Mouse (Mus musculus): ENCODE measurements at regions not wholly inside any gene's neighbourhood (a gene's known extent, or its start where the extent isn't known, plus 50 kb on each side); places are given as distances from the start of the nearest gene placed in this dataset.

GRCm38 (mm10) chr2:51448121-51448520 lies 179.2 kb upstream of the Tas2r134 start:
- DNase-seq = no peak

DNA sequence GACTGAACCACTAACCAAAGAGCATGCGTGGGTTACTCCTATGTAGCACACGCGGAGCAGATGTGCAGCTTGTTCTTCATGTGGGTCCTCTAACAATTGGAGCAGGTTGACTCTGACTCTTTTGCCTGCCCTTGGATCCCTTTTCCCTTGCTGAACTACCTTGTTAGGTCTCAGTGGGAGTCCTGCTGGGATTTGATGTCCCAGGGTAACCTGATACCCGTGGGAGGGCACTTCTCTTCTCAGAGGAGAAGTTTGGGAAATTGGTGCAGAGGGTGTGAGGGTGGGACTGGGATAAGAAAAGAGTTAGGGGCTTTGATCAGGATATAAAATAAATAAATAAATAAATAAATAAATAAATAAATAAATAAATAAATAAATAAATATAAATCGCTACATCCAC lies 179.7 kb upstream of the Tas2r134 start:
- no peak for DNase-seq

- DNase-seq = no peak
Measured at GRCm38 (mm10) chr2:51444386-51445080, 182.8 kb upstream of the Tas2r134 start.

DNA sequence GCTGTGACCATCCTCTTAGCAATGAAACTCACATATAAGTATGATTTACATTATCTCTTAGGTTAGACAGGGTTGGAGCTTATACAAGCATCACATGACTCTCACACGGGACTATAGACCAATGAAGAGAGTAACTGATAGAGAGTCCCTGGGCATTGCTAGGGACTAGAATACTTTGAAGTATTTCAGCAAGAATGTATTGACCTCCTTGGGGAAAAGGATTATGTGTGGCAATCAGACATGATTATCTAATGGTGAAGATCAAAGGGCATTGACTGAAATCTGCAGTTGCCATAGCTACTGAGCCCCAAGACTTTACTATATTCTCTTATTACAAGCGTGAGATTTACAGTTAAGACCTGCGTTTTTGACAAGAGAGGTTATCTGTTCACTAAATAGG lies 183.4 kb upstream of the Tas2r134 start:
- no peak for DNase-seq

DNA sequence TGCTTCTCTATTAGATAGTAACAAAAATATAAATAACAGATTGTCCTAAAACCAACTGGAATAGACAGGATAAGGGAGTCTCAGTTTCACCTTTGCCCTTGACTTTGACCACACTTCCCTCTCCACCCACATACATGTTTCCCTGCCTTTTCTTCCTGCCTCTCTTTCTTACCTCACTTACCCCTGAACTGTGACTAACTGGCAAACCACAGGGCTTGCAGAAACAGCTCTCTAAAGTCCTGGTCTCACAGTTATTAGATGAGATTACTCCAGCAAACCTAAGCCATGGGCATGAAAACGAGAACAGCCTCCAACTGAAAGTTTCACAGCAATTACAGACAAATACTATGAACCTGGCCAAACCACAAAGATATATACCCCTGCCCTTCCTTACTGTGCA lies 188.3 kb upstream of the Tas2r134 start:
- DNase-seq = no peak

- peak; percentile 47 for DNase-seq
Measured at GRCm38 (mm10) chr2:51436590-51436989, 190.7 kb upstream of the Tas2r134 start.

DNA sequence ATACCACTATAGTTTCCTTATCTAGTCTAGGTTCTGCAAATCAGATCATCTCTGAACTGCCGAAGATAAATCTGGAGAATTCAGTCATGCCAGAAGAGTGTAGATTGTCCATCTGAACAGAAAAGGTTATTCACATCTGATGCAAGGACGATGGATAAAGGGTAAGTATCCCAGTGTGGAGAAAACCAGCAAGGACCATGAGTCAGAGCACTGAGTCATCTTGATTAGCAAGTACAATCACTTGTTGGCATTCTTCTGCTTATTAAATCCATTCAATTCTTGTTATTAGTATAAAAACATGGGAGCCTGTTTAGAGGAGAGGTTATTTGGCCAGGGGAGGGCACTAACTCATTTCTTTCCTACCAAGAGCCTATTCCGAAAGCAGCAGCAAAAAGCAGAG lies 195.7 kb upstream of the Tas2r134 start:
- peak; percentile 26 for DNase-seq

DNA sequence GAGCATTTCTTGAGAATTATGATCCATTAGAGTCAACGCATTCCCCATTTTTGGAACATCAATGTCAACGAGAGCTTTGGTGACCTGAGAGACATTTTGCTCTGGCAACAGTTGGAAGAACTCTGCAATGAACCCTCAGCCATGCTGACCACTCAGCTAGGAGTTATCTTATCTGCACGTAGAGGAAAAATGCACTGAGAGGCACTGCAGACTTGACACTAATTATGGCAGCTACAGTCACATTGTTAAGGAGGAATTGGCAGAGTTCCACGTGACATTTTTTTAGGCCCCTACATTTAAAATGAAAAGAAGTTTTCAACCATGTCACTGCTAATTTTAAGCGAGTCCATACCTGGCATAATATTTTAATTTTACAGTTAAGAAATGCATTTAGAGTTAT lies 197.6 kb upstream of the Tas2r134 start:
- DNase-seq = no peak

GRCm38 (mm10) chr2:51422442-51422841 lies 204.9 kb upstream of the Tas2r134 start:
- no peak for DNase-seq

- DNase-seq = no peak
Measured at GRCm38 (mm10) chr2:51417908-51418690, 209.2 kb upstream of the Tas2r134 start.

DNA sequence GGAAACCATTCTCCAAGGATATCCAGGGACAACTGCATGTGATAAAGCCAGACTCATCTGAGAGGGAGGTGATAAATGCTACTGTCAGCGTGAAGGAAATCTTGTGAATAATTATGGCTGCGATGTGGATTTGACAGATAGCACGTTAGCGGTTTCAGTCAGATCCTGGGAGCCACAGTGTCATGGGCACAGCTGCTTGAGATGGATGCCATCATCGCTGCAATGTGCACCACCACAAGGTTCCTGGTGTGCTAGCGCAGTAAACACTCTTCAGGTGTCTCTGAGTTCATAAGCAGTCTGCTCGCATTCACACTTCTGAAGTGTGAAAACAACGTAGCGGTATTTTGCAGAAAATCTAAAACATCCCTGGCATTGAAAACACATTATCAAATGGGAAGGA lies 238.9 kb upstream of the Tas2r134 start:
- no peak for DNase-seq

- no peak for DNase-seq
Measured at GRCm38 (mm10) chr2:51387136-51387535, 238.2 kb upstream of the Rnd3 start.

GRCm38 (mm10) chr2:51376597-51376996 lies 227.7 kb upstream of the Rnd3 start:
- no peak for DNase-seq

GRCm38 (mm10) chr2:51374636-51375035 lies 225.7 kb upstream of the Rnd3 start:
- no peak for DNase-seq

GRCm38 (mm10) chr2:51372771-51373170 lies 223.9 kb upstream of the Rnd3 start:
- no peak for DNase-seq

DNA sequence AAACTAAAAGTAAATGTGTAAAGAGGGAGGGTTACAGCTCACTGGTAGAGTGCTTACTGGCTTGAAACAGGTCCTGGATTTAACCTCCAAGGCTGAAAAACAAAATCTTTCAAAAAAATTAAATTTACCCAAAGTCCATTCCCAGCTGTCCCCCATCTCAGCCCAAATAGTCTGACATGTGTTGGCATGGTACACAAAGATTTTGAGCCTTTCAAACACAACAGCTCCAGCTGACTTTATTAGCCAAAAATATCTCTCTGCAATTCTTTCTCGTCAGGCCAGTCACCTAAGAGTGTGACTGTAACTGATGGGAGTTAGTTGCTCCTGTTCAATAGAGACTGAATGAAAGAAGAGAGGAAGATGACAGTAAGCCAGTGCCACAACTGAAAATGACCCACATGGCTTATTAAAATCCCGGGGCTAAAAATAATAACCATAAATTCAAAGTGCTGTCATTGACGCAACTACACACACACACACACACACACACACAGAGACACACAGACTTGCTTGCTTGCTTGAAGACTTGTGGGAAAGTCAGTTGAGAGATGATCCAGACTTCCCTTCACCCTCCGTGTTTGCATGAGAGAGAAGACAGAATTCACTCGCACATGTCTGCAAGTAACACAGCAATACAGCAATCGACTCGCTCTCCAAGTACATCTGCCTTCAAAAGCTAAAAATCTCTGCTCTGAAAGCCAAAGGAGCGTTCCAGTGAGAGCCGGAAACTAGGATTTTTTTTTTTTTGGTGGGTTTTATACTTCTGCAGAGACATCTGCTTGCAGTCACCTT lies 214.1 kb upstream of the Rnd3 start:
- no peak for DNase-seq

GRCm38 (mm10) chr2:51355281-51355680 lies 206.4 kb upstream of the Rnd3 start:
- no peak for DNase-seq

- no peak for DNase-seq
Measured at GRCm38 (mm10) chr2:51354800-51355199, 205.9 kb upstream of the Rnd3 start.

- no peak for DNase-seq
Measured at GRCm38 (mm10) chr2:51349614-51350013, 200.7 kb upstream of the Rnd3 start.

- DNase-seq = no peak
Measured at GRCm38 (mm10) chr2:51348774-51349173, 199.9 kb upstream of the Rnd3 start.

DNA sequence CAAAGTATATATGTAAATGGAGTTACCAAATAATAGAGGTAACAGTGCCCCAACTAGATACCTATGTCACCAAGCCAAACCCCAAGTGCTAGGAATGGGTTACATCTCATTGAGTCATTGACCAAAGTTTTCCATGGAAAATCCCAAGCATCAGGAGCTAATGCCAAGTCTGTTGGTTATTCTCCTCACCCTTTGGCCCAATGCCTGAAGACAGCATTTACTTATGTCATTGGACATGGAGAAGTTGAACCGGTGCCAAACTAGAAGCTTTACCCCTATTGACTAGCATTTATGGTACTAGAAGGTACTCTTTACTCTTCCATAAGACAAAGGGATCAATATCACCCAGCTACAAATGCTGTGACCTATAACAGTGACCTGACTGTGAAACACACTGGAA lies 198.2 kb upstream of the Rnd3 start:
- no peak for DNase-seq

- DNase-seq = no peak
Measured at GRCm38 (mm10) chr2:51342421-51342820, 193.5 kb upstream of the Rnd3 start.

DNA sequence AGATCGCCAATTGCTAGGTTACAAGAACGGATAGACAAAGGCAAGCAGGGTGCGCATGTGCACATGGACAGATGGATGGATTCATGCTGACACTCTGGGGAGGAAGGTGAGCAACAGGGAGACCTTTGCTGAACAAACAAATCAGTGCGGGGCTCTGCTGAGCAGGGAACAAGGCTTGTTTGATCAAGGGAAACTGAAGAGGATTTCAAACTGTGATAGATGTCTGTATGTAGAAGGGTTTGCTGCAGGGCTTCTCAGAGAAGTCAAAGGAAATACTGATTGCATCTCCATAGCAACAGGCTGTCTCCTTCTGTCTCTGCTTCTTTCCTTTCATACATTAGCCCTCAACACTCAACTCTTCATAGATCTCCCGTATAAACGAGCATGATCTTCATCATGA lies 185.5 kb upstream of the Rnd3 start:
- DNase-seq = no peak

Data from adrenal gland, postnatal 10 days (tissue).